Comparison of ENCODE assay signal across 9 mouse cellular contexts in genomic region chr7:6810556-6810955, GRCm38 (mm10).
A peak's percentile ranks its signal among the peaks of the same experiment; 100 is the strongest.
DNase-seq lines count a peak whose midpoint lies in the region; ATAC-seq and TF ChIP-seq lines count a peak whose summit lies in the region.
"Had no signal": no experiment of that assay in that cellular context is flagged by ENCODE, and none has a peak within 500 bp of the region (broad histone marks: within the 10 kb centered on the region; RNA-seq: fewer than 3 reads in every experiment).

No protein-coding gene starts in this region.

- no peak overlapping the region for H3K4me2 ChIP-seq in hindbrain, embryonic 12.5 days (replicated peaks)
- no peak overlapping the region for H3K4me2 ChIP-seq in limb, embryonic 11.5 days (ENCODE audit: low read depth, severe bottlenecking)
- H3K4me2 ChIP-seq in kidney, embryonic 15.5 days = no peak overlapping the region
- H3K4me2 ChIP-seq in stomach, postnatal 0 days (replicated peaks; ENCODE audit: low read depth) = no peak overlapping the region

- no peak overlapping the region for H3K9ac ChIP-seq in hindbrain, embryonic 12.5 days
- no peak overlapping the region for H3K9ac ChIP-seq in limb, embryonic 11.5 days (ENCODE audit: low read length)
- H3K9ac ChIP-seq in kidney, embryonic 15.5 days = no peak overlapping the region
- no peak overlapping the region for H3K9ac ChIP-seq in stomach, postnatal 0 days (ENCODE audit: low read length)

- no peak overlapping the region for H3K4me3 ChIP-seq in hindbrain, embryonic 12.5 days
- H3K4me3 ChIP-seq in limb, embryonic 11.5 days (ENCODE audit: low read depth, low read length) = no peak overlapping the region
- H3K4me3 ChIP-seq in thymus, adult 2 months (ENCODE audit: control insufficient read depth, insufficient read depth, low read length) = no peak overlapping the region
- H3K4me3 ChIP-seq in kidney, embryonic 15.5 days (replicated peaks) = no peak overlapping the region
- no peak overlapping the region for H3K4me3 ChIP-seq in stomach, postnatal 0 days (ENCODE audit: low read depth, low read length)

- H3K4me1 ChIP-seq in hindbrain, embryonic 12.5 days = peaks cover 12% of the 10 kb centered on the region
- H3K4me1 ChIP-seq in limb, embryonic 11.5 days (ENCODE audit: control insufficient read depth, insufficient read depth, low read length) = peaks cover 3% of the 10 kb centered on the region; the same call in 1 of the 2 replicates
- no peaks in the 10 kb centered on the region for H3K4me1 ChIP-seq in thymus, adult 2 months (replicated peaks; ENCODE audit: control insufficient read depth, insufficient read depth, low read length)
- H3K4me1 ChIP-seq in kidney, embryonic 15.5 days = 0 out of 2 replicates have a peak, but pooled peaks cover 3% of the 10 kb centered on the region
- H3K4me1 ChIP-seq in stomach, postnatal 0 days (replicated peaks; ENCODE audit: control insufficient read depth, insufficient read depth) = no peaks in the 10 kb centered on the region

- TF ChIP-seq CTCF in thymus, adult 2 months (IDR thresholded peaks at IDR 0.05; ENCODE audit: borderline replicate concordance, control insufficient read depth, extremely low read depth, insufficient read depth, low read length, poor library complexity) = no peak
- TF ChIP-seq CTCF in stomach, postnatal 0 days (IDR thresholded peaks at IDR 0.05; ENCODE audit: low read depth) = no peak

- ATAC-seq in hindbrain, embryonic 12.5 days (ENCODE audit: low FRiP score) = peak; percentile 89
- ATAC-seq in limb, embryonic 11.5 days (ENCODE audit: insufficient number of reproducible peaks, low FRiP score, low TSS enrichment, low read depth) = no peak
- ATAC-seq in kidney, embryonic 15.5 days (replicated peaks; ENCODE audit: low FRiP score) = no peak
- no peak for ATAC-seq in stomach, postnatal 0 days (ENCODE audit: low FRiP score, low TSS enrichment)

- H3K36me3 ChIP-seq in hindbrain, embryonic 12.5 days = no peaks in the 10 kb centered on the region
- no peaks in the 10 kb centered on the region for H3K36me3 ChIP-seq in limb, embryonic 11.5 days (ENCODE audit: control insufficient read depth, insufficient read depth, low read length)
- no peaks in the 10 kb centered on the region for H3K36me3 ChIP-seq in thymus, adult 2 months (ENCODE audit: control insufficient read depth, insufficient read depth, low read length)
- no peaks in the 10 kb centered on the region for H3K36me3 ChIP-seq in kidney, embryonic 15.5 days
- no peaks in the 10 kb centered on the region for H3K36me3 ChIP-seq in stomach, postnatal 0 days (ENCODE audit: control insufficient read depth, insufficient read depth, low read length)

- WGBS in hindbrain, embryonic 12.5 days = 26% methylated on average over 3 of the region's 3 CpGs
- 63% methylated on average over 3 of the region's 3 CpGs for WGBS in limb, embryonic 11.5 days
- 79% methylated on average over 3 of the region's 3 CpGs for WGBS in thymus, adult 2 months
- 71% methylated on average over 3 of the region's 3 CpGs for WGBS in kidney, embryonic 15.5 days
- 55% methylated on average over 3 of the region's 3 CpGs for WGBS in stomach, postnatal 0 days

- H3K9me3 ChIP-seq in hindbrain, embryonic 12.5 days (replicated peaks) = no peaks in the 10 kb centered on the region
- H3K9me3 ChIP-seq in limb, embryonic 11.5 days (ENCODE audit: control insufficient read depth, low read length) = no peaks in the 10 kb centered on the region
- no peaks in the 10 kb centered on the region for H3K9me3 ChIP-seq in kidney, embryonic 15.5 days (replicated peaks)
- H3K9me3 ChIP-seq in stomach, postnatal 0 days (ENCODE audit: control insufficient read depth, low read length) = no peaks in the 10 kb centered on the region

- no peak for TF ChIP-seq POLR2A in thymus, adult 2 months (IDR thresholded peaks at IDR 0.05; ENCODE audit: control insufficient read depth, extremely low read depth, insufficient read depth, low read length, poor library complexity)

- peak; percentile 57 for DNase-seq in layer of hippocampus, adult 11-12 months (ENCODE audit: low spot score)
- no peak for DNase-seq in layer of hippocampus, adult 9-10 months (ENCODE audit: low spot score)
- DNase-seq in limb, embryonic 11.5 days (ENCODE audit: low spot score) = peak; percentile 46
- DNase-seq in right cerebral cortex, postnatal 36 days (ENCODE audit: low spot score in 2 of 2) = peak; percentile 44 to 61
- no peak for DNase-seq in thymus, adult 2 months
- DNase-seq in stomach, postnatal 0 days (ENCODE audit: low spot score) = no peak

- H3K27me3 ChIP-seq in hindbrain, embryonic 12.5 days = no peaks in the 10 kb centered on the region
- no peaks in the 10 kb centered on the region for H3K27me3 ChIP-seq in limb, embryonic 11.5 days (ENCODE audit: control insufficient read depth, insufficient read depth, low read length)
- H3K27me3 ChIP-seq in thymus, adult 2 months (ENCODE audit: control insufficient read depth, insufficient read depth, low read length) = no peaks in the 10 kb centered on the region
- H3K27me3 ChIP-seq in kidney, embryonic 15.5 days = no peaks in the 10 kb centered on the region
- no peaks in the 10 kb centered on the region for H3K27me3 ChIP-seq in stomach, postnatal 0 days (ENCODE audit: control insufficient read depth, insufficient read depth, low read length)

- no peak for TF ChIP-seq EP300 in stomach, postnatal 0 days (optimal IDR thresholded peaks at IDR 0.05)

- no peak overlapping the region for H3K27ac ChIP-seq in hindbrain, embryonic 12.5 days
- H3K27ac ChIP-seq in limb, embryonic 11.5 days (replicated peaks; ENCODE audit: low read depth, low read length) = no peak overlapping the region
- H3K27ac ChIP-seq in thymus, adult 2 months (ENCODE audit: control insufficient read depth, insufficient read depth, low read length) = no peak overlapping the region
- H3K27ac ChIP-seq in kidney, embryonic 15.5 days = no peak overlapping the region
- H3K27ac ChIP-seq in stomach, postnatal 0 days (replicated peaks) = no peak overlapping the region
- H3K27ac ChIP-seq: kidney, postnatal 0 days had no signal

Comparison
In these comparisons a context has a peak if more than half of its experiments do, and no peak if none do; other contexts are left out.
1. DNase-seq: peak in layer of hippocampus, adult 11-12 months (single experiment), limb, embryonic 11.5 days (single experiment) and right cerebral cortex, postnatal 36 days (2 of 2); none in layer of hippocampus, adult 9-10 months (single experiment), thymus, adult 2 months (single experiment) and stomach, postnatal 0 days (single experiment).